Mouse (Mus musculus) gastrocnemius, adult 18-20 months (tissue): Measurements from ENCODE around the gene Fasn. TPM values are rescaled to one million over a fixed set of nuclear protein-coding genes. Genes with fewer than 3 reads are reported as not detected.

Source experiments
- DNase-seq: peaks from one replicate; pipeline ENCODE4 v3.0.0; 2021; ENCODE audit warnings: low spot score
- total RNA-seq, 2 experiments: library from RNA; stranded (reverse); gene quantifications; 2 replicates each; pipeline ENCODE4 v1.2.3; 2021

The Fasn gene
- total RNA-seq, 2 experiments from 2014 or later = 11.4 to 17.1 TPM

DNA sequence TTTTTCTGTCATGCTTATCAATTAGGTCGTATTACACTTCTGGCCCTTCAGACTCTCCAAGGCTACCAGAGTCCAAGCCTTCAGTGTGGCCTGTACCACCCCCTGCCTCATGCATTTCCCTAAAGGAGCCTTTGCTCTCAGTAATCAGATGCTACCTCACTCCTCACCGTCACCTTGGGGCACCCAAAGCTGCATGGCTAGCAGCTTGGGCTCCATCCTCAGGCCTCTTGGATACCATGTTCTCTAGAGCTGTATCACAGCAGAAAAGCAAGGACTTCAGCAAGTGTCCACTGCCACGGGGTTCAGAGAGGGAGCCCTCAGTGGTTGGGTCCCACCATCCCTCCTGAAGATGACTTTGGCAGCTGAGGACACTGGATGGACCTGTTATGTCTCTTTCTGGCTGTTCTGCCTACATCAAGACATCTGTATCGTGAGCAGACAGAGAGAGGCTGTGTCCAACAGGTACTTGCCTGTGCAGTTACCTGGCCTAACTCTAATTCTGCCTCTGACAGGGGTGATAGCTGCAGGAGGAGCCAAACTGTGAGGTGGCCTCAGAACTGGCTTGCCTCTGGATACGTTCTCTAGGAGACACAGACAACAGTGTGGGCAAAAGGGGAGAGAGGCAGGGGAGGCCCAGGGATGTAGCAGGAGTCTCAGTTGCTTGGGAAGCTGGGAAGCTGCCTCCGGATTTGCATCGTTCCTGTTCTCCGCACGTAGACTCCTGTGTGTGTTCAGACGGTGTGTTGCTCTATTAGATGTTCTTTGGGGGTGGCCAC, 5.6 kb upstream of the Fasn start:
- DNase-seq = no peak

GRCm38 (mm10) chr11:120828416-120828815, 4.1 kb upstream of the Fasn start:
- DNase-seq = no peak

GRCm38 (mm10) chr11:120826016-120826953, 1.9 kb upstream of the Fasn start:
- DNase-seq = no peak

DNA sequence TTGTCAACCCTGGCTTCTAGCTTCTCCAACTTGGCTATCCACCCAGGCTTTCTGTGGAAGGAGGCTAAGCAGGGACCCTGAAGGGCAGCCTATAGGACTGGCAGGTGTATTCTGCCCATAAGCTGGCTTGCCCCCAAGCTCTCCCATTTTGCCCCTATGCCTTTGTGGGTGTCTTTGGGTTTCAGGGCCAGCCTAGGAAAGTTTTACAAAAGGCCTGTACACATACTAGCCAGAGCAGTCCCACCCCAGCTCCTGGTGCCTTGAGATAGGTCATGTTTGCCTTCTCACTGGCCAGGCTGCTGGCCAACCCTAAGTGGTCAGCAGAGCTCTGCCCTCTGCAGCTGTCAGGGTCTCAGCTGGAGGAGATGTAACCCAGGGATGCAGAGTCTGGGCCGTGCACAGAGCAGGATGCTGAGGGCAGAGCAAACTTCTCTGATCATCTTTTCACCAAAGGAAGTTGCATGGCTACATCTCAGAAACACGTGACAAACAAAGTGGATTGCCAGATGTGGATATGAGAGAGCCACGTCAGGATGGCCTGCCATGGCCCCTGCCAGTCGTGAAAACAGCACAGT, 1.0 kb upstream of the Fasn start:
- no peak for DNase-seq

- no peak for DNase-seq
These were observed 491 bp upstream of the Fasn start for GRCm38 (mm10) chr11:120824787-120825288.

- peak; percentile 22 for DNase-seq
These were observed 798 bp downstream of the Fasn start for GRCm38 (mm10) chr11:120823551-120823947.

DNA sequence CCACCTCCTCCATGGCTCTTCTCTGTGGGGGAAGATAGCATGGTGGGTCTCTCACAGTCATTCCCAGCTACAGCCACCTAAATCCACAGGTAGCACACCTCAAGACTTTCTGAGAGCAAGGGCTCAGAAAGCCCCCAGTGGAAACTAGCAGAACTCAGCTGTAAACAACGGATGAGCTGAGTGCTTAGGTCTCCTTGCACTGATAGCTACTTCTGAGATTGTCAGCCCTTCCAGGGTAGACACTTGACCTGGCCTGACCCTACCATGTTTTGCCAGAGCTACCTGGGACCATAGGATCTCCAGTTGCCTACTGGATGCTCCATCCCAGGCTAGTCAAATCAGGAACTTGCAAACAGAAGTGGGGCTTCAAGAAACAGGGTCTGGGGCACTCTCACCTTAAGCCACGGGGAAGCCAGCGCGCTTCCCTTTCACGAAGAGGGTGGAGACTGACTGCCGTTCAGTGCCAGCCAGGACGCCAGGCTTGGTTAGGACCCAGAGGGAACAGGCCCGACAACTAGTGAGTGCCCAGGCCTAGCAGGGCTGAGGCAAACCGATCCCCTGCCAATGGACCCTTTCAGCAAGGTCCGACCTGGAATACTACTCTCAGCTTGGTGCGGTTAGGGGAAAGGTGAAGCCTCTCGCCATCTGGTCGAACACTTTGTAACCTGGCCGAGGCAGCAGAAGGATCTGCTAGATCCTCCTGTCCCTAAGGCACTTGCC, 1.4 kb downstream of the Fasn start:
- DNase-seq = no peak

DNA sequence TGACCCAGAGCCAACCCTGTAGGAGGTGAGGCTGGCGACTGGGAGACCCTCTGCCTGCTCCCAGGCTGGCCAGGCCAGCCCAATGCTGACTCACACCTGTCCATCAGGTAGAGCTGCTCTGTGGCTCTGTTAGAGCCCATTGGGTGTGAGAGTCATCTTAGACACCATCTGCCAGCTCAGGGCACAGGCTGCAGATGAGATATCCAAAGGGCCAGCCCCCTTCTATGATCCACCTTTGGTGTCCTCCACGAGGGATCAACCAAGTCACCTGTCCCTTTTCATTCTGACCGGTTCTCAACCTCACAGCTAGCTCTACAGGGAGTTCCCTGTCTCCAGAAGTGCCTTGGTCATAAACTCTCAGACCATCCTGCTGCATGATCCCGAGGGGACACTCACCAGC, 2.0 kb downstream of the Fasn start:
- no peak for DNase-seq

DNA sequence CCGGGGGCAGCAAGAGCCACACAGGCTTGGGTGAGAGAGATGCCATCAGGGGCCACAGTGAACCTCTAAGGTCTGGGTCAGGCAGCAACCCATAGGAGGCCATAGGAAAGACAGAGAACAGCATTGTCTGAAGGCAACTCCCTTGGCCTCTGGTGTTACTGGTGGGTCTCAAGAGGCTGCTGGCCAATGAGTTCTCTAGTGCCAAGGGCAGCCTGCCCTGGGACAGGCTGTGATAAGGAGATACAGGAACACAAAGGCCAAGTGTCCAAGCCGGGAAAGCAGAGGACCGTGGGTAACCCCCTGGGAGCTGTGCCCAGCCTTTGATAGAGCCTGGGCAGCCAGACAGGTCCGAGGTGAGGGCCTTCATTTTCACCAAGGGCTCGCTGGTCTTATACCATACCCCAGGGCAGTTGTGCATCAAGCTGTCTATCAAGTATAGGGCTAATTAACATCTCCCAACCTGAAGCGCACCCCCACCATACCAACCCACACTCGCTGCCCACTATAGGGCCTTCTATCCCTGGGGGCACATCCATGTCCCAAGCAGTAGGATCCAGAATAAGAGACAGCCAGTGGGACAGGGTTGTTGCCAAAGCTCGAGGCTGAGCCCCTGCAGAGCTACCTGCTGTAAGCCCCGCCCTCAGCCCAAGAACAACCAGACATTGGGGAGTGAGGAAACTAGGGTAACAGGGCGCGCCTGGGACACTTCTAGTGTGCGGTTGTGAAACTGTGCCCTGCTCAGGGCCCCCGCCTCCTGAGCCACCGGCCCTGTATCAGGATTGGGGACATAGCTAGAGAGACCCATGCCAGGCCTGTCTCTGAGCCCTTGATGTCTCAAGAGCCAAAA, 3.0 kb downstream of the Fasn start:
- DNase-seq = no peak

DNA sequence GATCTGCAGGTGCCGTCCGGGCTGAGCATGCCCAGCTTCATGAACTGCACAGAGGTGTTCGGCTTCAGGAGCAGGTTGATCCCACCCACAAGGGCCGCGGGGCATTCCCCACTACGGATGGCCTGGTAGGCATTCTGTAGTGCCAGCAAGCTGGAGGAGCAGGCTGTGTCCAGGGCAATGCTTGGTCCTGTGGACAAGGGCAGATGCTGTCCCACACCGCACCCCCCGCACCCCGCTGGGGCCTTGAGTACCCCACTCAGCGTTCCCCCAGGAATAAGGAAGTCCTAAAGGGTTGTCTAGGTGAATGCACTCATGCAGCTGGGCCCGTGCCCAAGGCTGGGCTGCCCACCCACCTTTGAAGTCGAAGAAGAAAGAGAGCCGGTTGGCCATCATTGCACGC, 3.8 kb downstream of the Fasn start:
- no peak for DNase-seq

DNA sequence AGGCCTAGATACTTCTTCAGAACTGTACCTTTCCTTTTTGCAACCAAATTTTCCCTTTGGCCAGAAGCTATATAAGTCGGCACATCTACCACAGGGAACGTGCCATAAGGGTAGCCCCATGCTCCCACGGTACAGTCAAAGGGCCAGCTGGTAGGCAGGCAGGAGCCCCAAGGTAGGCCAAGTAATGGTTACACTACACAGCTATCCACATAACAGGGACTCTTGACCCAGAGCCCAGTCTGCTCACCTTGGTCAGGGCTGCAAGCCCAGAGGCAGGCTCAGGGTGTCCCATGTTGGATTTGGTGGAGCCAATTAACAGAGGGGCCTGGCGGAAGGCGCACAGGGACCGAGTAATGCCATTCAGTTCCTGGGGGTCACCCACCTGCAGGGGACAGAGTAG, 4.8 kb downstream of the Fasn start:
- no peak for DNase-seq

DNA sequence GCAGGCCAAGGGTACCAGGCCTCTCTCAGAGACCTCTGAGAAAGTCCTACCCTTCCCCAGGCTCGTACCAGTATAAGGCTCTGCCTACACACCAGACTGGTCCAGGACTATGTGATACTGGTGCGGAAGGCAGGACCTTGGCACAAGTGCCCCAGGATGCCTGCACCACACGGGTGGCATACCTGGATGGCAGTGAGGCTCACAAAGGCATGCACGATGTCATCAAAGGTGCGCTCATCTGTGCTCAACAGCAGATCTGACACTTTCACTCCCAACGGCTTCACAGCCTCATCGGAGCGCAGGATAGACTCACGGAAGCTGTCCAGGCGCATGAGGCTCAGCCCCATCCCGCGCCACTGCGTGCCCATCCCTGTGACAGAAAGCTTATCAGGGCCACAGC, 6.1 kb downstream of the Fasn start:
- DNase-seq = no peak

GRCm38 (mm10) chr11:120817358-120817757, 7.0 kb downstream of the Fasn start:
- no peak for DNase-seq

- no peak for DNase-seq
These were observed 12.3 kb downstream of the Fasn start for GRCm38 (mm10) chr11:120812068-120812467.

GRCm38 (mm10) chr11:120808010-120808409, 16.3 kb downstream of the Fasn start:
- no peak for DNase-seq

- DNase-seq = no peak
These were observed 18.7 kb downstream of the Fasn start for GRCm38 (mm10) chr11:120805375-120806298.

GRCm38 (mm10) chr11:120804769-120805168, 19.6 kb downstream of the Fasn start:
- no peak for DNase-seq

DNA sequence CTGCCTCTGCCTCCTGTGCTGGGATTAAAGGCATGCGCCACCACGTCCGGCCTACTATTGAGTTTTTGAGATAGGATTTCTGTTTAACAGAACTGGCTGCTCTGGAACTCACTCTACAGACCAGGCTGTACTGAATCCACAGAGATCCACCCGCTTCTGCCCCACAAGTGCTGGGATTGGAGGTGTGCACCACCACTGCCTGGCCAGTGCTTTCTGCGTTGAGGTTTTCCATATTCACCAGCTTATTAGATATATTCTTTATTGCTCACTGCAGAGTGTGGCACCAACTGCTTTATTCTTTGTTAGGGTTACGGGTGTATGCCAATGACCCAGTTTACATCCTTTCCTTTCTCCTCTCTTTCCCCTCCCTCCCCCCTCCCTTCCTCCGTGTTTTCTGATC, 20.1 kb downstream of the Fasn start:
- no peak for DNase-seq
